Mouse (Mus musculus) activated CD4-positive, CD25-positive, alpha-beta regulatory T cell, adult 4 months (primary cell): ENCODE measurements around the gene Gm13283. TPM values are rescaled to one million over a fixed set of nuclear protein-coding genes. Genes with fewer than 3 reads are reported as not detected.
"Not testable (repeated sequence)": the region's sequence is repeated elsewhere in the genome, so short reads cannot be mapped to it uniquely, and the experiment has no call there.

ENCODE experiments used
- ATAC-seq: one replicate; pipeline ENCODE4 v1.8.0; 2017
- polyA plus RNA-seq, 2 experiments: library from polyadenylated mRNA; unstranded; fragments of 100-300 nt; shearing (Covaris generic); gene quantifications; one replicate each; pipeline ENCODE4 v1.2.1; 2017

Gene Gm13283
- polyA plus RNA-seq = under 1 TPM in 1 of 2 experiments, not detected in 1; 0.37 TPM

DNA sequence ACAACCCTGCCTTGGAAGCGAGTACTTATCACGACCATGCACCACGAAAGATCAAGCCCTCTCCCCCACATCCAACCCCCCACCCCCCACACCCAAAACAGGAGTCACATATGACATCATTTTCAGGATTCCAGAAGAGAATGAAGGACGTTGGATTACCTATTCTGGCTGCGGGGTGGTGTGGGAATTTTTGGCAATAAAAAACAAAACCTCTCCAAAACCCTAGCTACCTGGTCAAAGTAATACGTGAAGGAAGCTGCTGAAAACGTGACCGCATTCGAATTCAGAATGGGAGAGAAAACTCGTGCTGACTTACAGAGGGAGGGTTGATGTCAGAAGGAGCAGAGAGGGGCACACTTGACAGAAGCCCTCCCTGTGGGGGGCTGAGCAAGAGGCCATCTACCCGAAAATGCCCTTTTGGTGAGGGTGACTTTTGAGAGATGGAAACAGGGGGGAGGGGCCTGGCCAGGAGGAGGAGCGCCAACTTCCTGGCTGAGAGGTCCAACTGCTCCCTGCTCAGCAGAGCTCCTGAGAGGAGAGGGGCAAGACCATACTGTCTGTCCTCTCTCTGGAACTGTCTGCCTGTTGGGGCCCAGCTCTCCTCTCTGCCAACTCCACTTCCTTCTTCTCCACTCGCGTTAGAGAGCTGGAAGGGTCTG is at the start of gene Gm13283:
TSS of gene Gm13283 (plus strand) at position 510 of the 659 bp plus-strand sequence.
- ATAC-seq = not testable (repeated sequence)

- ATAC-seq = no peak
Measured at GRCm38 (mm10) chr4:88714281-88714680, 45.6 kb upstream of the Gm13283 start.

- ATAC-seq = no peak
Measured at GRCm38 (mm10) chr4:88715059-88715458, 44.9 kb upstream of the Gm13283 start.

DNA sequence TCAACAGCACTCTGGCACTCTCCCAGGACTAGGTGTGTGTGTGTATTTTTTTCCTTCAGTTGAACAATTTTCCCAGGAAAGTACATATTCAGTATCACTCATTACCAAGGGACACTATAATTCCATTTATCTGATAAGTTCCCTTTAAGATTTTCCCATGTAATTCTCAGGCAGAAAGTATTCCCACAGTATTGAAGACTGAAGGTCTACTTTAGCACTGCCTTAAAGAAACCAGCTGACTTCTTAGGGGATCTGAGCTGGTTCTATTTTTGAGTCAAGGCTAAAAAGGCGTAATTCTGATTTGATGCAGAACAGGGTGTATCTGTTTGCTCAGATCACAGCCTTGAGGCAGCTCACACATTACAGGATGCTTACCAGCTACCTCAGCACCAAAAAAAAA is 41.2 kb upstream of the Gm13283 start:
- ATAC-seq = no peak

- peak; percentile 84 for ATAC-seq
Measured at GRCm38 (mm10) chr4:88721791-88722721, 37.9 kb upstream of the Gm13283 start, which contains the start of the genes Gm26566 and Klhl9. Gm26566 (plus strand) TSS chr4:88721805. Klhl9 (minus strand) TSS chr4:88722465.

DNA sequence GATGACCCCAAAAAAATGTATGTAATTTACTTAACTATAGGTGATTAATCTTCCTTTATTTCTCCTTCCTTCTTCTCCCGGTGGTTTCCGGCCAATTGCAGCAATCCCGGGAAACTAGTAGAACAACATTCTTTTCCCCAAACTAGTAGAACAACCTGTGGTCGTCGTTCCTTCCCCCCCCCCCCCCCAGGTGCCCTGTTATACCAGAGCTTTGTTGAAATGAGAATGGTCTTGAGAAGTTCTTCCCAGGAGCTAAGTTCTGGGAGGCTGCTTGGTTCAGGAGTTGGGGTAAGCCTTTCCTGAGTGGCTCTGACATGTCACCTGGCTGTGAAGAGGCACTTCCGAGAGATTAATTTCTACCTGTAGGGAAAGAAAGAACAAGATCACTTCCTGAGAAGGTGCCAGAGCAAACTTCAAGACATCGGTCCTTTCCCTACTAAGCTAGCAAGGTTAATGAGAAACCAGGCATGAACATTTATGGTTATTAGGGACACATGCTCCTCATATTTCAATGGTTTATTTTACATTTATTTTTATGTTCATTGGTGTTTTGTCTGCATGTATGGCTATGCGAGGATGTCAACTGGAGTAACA is 36.3 kb upstream of the Gm13283 start:
- ATAC-seq = no peak

GRCm38 (mm10) chr4:88726727-88727126 is 33.2 kb upstream of the Gm13283 start:
- ATAC-seq = no peak

DNA sequence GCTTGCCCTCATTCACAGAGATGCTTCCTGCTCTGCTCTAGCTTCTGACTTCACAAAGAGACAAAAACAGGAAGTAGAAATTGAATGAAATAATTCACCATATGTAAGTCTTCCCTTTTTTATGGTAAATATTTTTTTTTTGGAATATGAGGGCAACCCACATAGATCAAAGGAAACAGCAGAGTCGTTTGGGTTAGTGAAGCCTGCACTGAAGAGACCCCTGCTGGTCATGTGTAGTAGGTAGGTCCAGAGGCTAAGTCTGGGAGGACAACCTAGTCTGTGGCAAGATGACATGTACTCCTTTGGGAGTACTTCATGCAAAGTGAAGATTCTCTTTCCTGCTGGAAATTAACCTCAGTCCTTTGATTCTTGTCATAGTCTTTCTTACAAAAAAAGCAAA is 32.6 kb upstream of the Gm13283 start:
- ATAC-seq = peak; percentile 90

GRCm38 (mm10) chr4:88738480-88738879 is 21.4 kb upstream of the Gm13283 start:
- ATAC-seq = peak; percentile 79

DNA sequence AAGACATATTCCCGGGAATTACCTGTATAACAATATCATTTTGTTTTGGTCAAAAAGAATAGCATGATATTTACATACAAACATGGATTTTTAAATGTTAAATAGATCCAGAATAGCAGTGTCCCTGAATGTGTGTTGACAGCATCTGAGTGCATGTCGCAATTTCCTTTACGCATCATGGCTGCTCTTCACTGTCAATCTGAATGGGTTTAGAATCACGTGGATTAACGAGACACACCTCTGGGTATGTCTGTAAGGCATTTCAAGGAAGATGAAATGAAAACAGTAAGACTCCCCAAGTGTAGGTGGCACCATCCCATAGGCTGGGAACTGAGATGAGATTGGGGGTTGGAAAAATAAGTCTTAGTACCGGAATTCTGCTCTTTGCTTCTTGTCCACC is 20.9 kb upstream of the Gm13283 start:
- no peak for ATAC-seq

DNA sequence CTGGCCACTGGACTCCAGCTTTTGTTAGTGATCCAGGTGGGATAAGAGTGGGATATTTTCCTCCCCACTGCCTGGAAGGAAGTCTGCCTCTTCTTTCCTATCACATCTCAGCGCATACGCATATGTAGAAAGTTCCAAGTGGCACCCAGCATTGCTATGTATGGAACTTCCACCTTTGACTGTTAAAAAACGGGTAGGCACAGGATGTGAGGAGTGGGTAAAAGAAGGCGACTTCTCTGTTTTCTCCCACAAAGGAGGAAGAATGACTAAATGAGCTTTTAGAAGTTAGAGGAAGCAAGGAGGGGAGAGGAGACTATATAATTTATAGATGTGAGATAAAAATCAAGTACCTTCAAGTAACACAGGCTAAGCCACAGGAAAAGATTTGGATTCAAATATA is 18.5 kb upstream of the Gm13283 start:
- ATAC-seq = no peak

DNA sequence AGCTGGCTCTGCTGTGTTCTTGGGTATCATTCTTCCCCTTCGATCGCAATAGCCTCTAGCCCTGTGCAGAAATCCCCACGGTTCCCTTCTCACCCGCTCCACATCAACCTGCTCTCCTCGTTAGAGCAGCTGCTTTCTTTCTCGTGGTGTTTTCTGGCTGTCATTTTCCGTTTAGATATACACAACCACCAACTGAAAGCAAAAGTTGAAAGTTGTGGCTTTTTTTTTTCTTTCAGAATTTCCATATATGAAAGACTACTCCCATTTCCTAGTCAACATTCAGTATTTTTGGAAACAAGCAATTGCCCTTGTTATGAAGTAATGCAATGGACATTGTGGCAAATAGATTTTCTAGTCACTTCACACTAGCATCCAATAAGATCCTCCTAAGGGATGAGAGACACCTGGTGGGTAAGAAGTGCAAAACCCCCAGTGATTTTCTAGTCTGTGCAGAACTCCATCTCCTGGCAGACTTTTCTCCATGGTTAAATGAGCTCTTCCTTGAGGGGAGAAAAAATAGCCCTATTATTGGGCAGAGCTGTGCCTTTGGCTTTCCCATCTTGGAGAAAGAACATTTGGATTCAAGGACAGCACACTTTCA is 17.0 kb upstream of the Gm13283 start:
- ATAC-seq = peak; percentile 43

GRCm38 (mm10) chr4:88744207-88744606 is 15.7 kb upstream of the Gm13283 start:
- ATAC-seq = peak; percentile 32

DNA sequence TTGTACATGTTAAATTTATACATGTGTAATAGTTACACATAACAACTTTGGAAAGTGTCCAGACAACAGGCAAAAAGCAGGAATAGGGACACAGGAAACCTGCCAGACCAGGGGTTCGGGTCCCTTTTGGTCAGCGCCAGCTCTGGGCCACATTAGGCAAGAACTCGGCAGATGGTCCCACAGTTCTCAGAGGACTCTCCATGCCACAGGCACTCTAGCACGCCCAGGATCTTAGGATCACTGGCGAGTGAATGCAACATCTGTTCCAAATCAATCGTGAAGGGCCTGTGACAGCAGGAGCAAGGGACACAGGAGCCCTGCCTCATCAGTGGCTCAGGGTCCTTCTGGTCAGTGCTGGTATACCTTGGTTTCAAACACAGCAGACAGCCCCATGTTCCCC is 10.0 kb upstream of the Gm13283 start:
- ATAC-seq = no peak

DNA sequence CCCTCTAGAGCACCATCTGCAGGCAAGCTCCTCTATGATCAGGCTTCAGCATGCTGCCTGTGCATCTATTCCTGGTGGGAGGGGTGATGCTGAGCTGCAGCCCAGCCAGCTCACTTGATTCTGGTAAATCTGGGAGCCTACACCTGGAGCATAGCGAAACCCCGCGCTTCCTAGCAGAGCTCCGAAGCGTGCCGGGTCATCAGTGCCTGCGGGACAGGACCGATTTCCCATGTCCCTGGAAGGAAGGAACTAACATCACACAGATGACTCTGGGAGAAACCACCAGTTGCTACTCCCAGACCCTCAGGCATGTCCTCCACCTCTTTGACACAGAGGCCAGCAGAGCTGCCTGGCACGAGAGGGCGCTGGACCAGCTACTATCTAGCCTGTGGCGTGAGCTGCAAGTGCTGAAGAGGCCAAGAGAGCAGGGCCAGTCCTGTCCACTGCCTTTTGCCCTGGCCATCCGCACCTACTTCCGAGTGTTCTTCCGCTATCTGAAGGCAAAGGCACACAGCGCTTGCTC is 5.0 kb upstream of the Gm13283 start, which contains the start of gene Gm13271:
TSS of gene Gm13271 (plus strand) at position 51 of the 523 bp plus-strand sequence.
- not testable (repeated sequence) for ATAC-seq

DNA sequence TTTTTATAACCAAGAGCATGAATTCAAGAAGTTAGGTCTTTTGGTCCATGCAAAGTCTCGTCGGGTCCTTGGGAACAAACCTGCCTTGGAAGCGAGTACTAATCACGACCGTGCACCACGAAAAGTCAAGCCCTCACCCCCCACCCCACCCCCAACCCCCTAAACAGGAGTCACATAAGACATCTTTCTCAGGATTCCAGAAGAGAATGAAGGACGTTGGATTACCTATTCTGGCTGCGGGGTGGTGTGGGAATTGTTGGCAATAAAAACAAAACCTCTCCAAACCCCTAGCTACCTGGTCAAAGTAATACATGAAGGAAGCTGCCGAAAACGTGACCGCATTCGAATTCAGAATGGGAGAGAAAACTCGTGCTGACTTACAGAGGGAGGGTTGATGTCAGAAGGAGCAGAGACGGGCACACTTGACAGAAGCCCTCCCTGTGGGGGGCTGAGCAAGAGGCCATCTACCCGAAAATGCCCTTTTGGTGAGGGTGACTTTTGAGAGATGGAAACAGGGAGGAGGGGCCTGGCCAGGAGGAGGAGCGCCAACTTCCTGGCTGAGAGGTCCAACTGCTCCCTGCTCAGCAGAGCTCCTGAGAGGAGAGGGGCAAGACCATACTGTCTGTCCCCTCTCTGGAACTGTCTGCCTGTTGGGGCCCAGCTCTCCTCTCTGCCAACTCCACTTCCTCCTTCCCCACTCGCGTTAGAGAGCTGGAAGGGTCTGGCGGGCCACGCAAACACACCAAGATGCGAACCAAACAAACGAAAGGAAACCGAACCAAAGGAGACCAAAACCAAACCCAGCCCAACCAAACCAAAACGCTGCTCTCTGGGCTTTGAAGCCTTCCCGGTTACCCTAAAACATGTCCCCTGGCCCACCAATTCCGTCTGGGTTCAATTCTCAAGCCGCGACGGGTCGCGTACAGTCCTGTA is 3.1 kb upstream of the Gm13283 start:
- ATAC-seq = not testable (repeated sequence)

- peak; percentile 100 for ATAC-seq
Measured at GRCm38 (mm10) chr4:88757628-88758031, 2.3 kb upstream of the Gm13283 start.

DNA sequence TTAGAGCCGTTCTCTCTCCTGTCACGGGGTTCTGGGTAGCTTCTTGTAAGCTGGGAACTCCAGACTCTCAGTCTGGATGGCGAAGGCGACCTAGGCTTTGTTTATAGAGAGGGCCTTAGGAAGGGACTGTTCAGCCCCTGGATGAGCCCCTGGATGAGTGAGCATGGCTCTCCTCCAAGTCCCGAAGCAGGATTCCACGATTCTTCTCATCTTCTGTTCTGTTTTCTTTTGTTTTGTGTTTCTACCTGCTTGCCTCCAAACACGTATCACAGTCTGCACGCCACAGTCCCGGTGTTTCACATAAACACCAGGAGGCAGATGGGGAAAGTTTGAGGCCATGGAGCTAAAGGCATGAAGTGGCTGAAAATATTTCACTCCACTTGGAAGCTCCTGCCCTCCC is 1.2 kb upstream of the Gm13283 start:
- not testable (repeated sequence) for ATAC-seq

- ATAC-seq = not testable (repeated sequence)
Measured at GRCm38 (mm10) chr4:88760431-88760830, 512 bp downstream of the Gm13283 start.

- not testable (repeated sequence) for ATAC-seq
Measured at GRCm38 (mm10) chr4:88761776-88762175, 1.9 kb downstream of the Gm13283 start.

- ATAC-seq = not testable (repeated sequence)
Measured at GRCm38 (mm10) chr4:88762341-88762740, 2.4 kb downstream of the Gm13283 start.
